Mouse (Mus musculus) cerebellum, postnatal 14 days (tissue): Measurements from ENCODE around the gene Mansc4.

ENCODE experiments used
- DNase-seq, 2 experiments: peaks; one replicate each; pipeline ENCODE4 v3.0.0; 2021; ENCODE audit warnings: mixed read lengths in 2 of 2

Mansc4 gene

GRCm38 (mm10) chr6:147076878-147077277 lies 10.0 kb downstream of the Mansc4 start:
- no peak for DNase-seq

GRCm38 (mm10) chr6:147075808-147076387 lies 10.9 kb downstream of the Mansc4 start:
- DNase-seq = no peak

- DNase-seq = no peak
Observed at GRCm38 (mm10) chr6:147064944-147065261, 21.9 kb downstream of the Mansc4 start.

GRCm38 (mm10) chr6:147064226-147064943 lies 22.4 kb downstream of the Mansc4 start:
- DNase-seq = no peak

- no peak for DNase-seq
Observed at GRCm38 (mm10) chr6:147062694-147063093, 24.1 kb downstream of the Mansc4 start.

GRCm38 (mm10) chr6:147062034-147062433 lies 24.8 kb downstream of the Mansc4 start:
- no peak for DNase-seq

GRCm38 (mm10) chr6:147061630-147062029 lies 25.2 kb downstream of the Mansc4 start:
- DNase-seq = no peak

GRCm38 (mm10) chr6:147059326-147059725 lies 27.5 kb downstream of the Mansc4 start:
- no peak for DNase-seq

- DNase-seq = no peak
Observed at GRCm38 (mm10) chr6:147055374-147055977, 31.4 kb downstream of the Mansc4 start.

- DNase-seq = no peak
Observed at GRCm38 (mm10) chr6:147053785-147054646, 32.8 kb downstream of the Mansc4 start.

- DNase-seq = no peak
Observed at GRCm38 (mm10) chr6:147052440-147052839, 34.4 kb downstream of the Mansc4 start.

- no peak for DNase-seq
Observed at GRCm38 (mm10) chr6:147051666-147052065, 35.2 kb downstream of the Mansc4 start.

- no peak for DNase-seq
Observed at GRCm38 (mm10) chr6:147049239-147049805, 37.5 kb downstream of the Mansc4 start.

- DNase-seq = no peak
Observed at GRCm38 (mm10) chr6:147043633-147044032, 43.2 kb downstream of the Mansc4 start.

GRCm38 (mm10) chr6:147042291-147043290 lies 44.2 kb downstream of the Mansc4 start, which contains the start of gene Mrps35:
Gene Mrps35 (plus strand): TSS chr6:147042764.
- peak; percentile 95 to 96 for DNase-seq

- DNase-seq = peak; percentile 14 to 38
Observed at GRCm38 (mm10) chr6:147032303-147032925, 54.4 kb downstream of the Mansc4 start, which contains the start of gene Rep15. Gene Rep15 (plus strand): TSS chr6:147032584.

- DNase-seq = peak; percentile 70 to 72
Observed at GRCm38 (mm10) chr6:147030096-147030885, 56.5 kb downstream of the Mansc4 start.

- DNase-seq = peak; percentile 31 to 69
Observed at GRCm38 (mm10) chr6:147029591-147029990, 57.2 kb downstream of the Mansc4 start.

GRCm38 (mm10) chr6:147028396-147028795 lies 58.4 kb downstream of the Mansc4 start:
- no peak for DNase-seq
